ENCODE assay signal across 26 mouse cellular contexts in genomic region chr16:74732940-74733776, GRCm38 (mm10).
"Had no signal": no experiment of that assay in that cellular context is flagged by ENCODE, and none has a peak within 500 bp of the region (broad histone marks: within the 10 kb centered on the region; RNA-seq: fewer than 3 reads in every experiment).

No protein-coding gene starts in this region.

- H3K4me3 ChIP-seq: embryonic facial prominence, embryonic 10.5 days; embryonic facial prominence, embryonic 12.5 days; embryonic facial prominence, embryonic 13.5 days; embryonic facial prominence, embryonic 15.5 days; erythroblast, embryonic 14.5 days; forebrain, embryonic 15.5 days; gastrocnemius, adult 2 months; heart, adult 2 months; heart, embryonic 10.5 days; heart, embryonic 12.5 days had no signal

- H3K9me3 ChIP-seq: embryonic facial prominence, embryonic 10.5 days; embryonic facial prominence, embryonic 12.5 days; embryonic facial prominence, embryonic 13.5 days; embryonic facial prominence, embryonic 15.5 days; forebrain, embryonic 15.5 days; heart, embryonic 10.5 days; heart, embryonic 12.5 days had no signal

- H3K27ac ChIP-seq: embryonic facial prominence, embryonic 10.5 days; embryonic facial prominence, embryonic 12.5 days; embryonic facial prominence, embryonic 13.5 days; embryonic facial prominence, embryonic 15.5 days; forebrain, embryonic 15.5 days; gastrocnemius, adult 2 months; heart, adult 2 months; heart, embryonic 10.5 days had no signal

- H3K4me2 ChIP-seq: embryonic facial prominence, embryonic 12.5 days; embryonic facial prominence, embryonic 13.5 days; embryonic facial prominence, embryonic 15.5 days; forebrain, embryonic 15.5 days; heart, embryonic 11.5 days; heart, embryonic 12.5 days had no signal

- ATAC-seq: forebrain, embryonic 15.5 days had no signal

- H3K9ac ChIP-seq: embryonic facial prominence, embryonic 12.5 days; embryonic facial prominence, embryonic 13.5 days; embryonic facial prominence, embryonic 15.5 days; forebrain, embryonic 15.5 days; heart, embryonic 12.5 days had no signal

- DNase-seq: cerebellum, adult 2 months; cerebellum, adult 8-10 months; cerebellum, adult 9-10 months; cerebellum, adult 9-11 months; cerebellum, postnatal 10 days; cerebellum, postnatal 14 days; cerebellum, postnatal 25 days; cerebellum, postnatal 36 days; embryo, embryonic 11 days; gastrocnemius, adult 2 months; gastrocnemius, postnatal 10 days; gastrocnemius, postnatal 14 days; gastrocnemius, postnatal 25 days; gastrocnemius, postnatal 36 days; heart, adult 11 months; heart, adult 18-20 months; heart, adult 2 months had no signal

- H3K4me1 ChIP-seq: embryonic facial prominence, embryonic 10.5 days; embryonic facial prominence, embryonic 12.5 days; embryonic facial prominence, embryonic 13.5 days; embryonic facial prominence, embryonic 15.5 days; forebrain, embryonic 15.5 days; heart, embryonic 10.5 days had no signal

- H3K27me3 ChIP-seq: embryonic facial prominence, embryonic 12.5 days; embryonic facial prominence, embryonic 13.5 days; embryonic facial prominence, embryonic 15.5 days; forebrain, embryonic 15.5 days; heart, embryonic 12.5 days had no signal

- H3K36me3 ChIP-seq: embryonic facial prominence, embryonic 10.5 days; embryonic facial prominence, embryonic 12.5 days; embryonic facial prominence, embryonic 13.5 days; embryonic facial prominence, embryonic 15.5 days; forebrain, embryonic 15.5 days; heart, embryonic 10.5 days; heart, embryonic 12.5 days had no signal
